Mouse (Mus musculus): ENCODE measurements around the gene Fbxo22.
"Not testable (repeated sequence)": the region's sequence is repeated elsewhere in the genome, so short reads cannot be mapped to it uniquely, and the experiment has no call there.

The Fbxo22 gene

DNA sequence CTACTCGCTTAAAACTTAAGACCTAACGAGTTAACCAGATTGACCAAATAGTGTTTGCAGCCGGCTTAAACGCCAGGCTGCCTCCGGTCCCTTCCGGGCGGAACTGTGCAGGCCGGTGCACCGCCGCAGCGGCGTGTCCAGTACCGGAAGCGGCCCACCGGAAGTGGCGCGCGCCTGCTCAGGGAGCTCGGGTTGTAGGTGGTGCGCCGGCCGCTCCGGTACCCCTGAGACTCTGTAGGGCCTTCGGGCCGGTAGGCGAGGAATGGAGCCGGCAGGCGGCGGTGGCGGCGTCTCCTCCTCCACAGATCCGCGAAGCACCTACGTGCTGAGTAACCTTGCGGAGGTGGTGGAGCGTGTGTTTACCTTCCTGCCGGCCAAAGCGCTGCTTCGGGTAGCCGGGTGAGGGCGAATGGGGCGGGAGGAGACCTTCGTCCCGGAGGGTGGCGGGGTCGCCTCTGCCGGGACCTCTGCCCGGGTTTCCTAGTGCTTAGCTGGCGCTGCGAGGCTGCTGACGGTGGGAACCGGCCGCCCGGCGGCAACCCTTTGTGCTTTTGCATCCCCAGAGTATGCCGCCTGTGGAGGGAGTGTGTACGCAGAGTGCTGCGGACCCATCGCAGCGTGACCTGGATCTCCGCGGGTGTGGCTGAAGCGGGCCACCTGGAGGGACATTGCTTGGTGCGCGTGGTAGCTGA, at the start of gene Fbxo22:
Fbxo22 (plus strand) TSS at position 136 of the 692 bp plus-strand sequence.
- DNase-seq (ENCODE audit: low spot score in 2 of 2) = peak; percentile 80 to 82

DNA sequence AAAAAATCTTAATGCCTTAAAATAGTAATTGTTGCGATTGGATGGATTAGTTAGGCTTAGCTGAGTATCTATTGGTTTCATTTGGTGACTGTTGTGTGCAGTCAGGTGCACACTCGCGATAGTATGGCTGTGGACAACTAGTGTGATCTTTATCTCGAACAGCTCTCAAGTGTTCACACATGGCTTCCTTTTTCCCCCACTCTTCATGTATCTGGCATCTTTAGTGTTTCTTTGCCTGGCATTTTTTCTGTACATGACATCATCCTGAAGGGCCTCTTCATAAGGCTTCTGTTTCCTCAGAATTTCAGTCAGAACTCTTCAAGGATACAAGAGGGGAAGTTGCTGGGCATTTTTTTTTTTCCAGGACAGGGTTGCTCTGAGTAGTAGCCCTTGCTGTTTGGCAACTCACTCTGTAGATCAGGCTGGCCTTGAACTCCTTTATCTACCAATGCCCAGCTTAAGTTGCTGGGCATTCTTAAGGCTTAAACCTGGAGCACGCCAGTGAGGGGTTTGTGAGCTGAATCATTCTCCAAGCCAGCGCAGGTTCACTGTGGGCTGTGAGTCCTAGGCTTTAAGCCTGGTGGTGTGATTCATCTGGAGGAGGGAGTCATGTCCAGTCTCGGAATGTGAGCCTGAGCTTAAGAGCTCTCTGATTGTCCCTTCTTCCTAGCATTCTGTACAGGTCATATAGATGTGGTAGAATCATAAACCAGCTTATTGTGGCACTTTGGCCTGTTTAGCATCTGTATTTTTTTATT, 37.9 kb upstream of the Fbxo22 start:
- DNase-seq (ENCODE audit: low spot score in 2 of 2) = no peak

DNA sequence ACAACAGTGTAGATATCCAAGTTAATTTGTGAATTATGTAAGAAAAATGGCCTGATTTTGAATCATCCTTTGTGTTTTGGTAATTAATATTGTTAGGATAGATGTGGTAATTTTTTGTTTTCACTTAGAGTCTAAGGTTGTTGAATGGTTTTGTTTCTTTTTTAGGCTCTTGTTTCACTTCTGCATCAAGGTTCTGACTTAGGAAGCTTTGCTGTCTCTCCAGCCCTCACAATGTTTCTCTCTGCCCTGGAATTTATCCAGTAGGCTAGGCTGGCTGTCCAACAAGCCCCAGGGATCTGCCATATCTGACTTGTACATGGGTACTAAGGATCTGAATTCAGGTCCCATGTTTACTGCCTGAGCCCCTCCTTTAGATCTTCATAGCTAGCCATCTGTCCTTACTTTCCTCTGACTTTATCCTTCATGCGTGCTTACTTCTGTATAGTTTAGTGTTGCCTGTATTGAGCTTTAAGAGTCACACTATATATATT, 36.5 kb upstream of the Fbxo22 start:
- no peak for DNase-seq (ENCODE audit: low spot score in 2 of 2)

DNA sequence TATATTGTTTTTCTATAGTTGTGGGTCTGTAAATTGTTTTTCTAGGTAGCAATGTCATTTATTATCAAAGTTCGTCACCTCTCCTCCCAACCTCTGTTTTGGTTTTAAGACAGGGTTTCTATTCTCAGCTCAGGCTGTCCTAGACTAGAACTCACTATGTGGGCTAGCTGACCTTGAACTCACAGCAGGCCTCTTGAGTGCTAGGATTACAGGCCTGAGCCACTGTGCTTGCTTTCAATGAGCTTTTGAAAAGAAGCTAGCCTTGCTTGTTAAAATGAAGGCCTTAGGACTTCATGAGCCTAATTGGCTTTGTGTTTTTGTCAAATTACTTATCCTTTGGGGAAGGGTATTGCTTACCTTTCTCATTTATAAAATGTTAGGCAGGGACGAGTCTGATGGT, 34.5 kb upstream of the Fbxo22 start:
- DNase-seq (ENCODE audit: low spot score in 2 of 2) = no peak

DNA sequence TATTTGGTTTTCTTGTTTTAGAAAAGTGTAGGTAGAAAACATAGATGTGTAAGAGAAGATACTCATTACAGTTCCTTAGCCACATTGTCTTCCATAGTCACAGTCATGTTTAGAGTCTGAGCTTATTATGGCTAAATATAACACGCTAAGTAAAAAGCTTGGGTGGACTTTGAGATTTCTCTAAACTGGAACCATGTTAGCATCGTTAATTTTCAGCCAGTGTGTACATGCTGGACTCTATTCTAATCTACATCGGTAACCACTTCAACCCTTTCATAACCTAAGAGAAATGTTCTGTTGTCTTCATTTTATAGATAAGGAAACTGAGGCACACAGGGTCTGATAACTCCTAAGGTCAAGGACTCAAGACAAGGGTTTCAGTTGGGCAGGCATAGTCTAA, 12.8 kb upstream of the Fbxo22 start:
- no peak for DNase-seq (ENCODE audit: low spot score in 2 of 2)

DNA sequence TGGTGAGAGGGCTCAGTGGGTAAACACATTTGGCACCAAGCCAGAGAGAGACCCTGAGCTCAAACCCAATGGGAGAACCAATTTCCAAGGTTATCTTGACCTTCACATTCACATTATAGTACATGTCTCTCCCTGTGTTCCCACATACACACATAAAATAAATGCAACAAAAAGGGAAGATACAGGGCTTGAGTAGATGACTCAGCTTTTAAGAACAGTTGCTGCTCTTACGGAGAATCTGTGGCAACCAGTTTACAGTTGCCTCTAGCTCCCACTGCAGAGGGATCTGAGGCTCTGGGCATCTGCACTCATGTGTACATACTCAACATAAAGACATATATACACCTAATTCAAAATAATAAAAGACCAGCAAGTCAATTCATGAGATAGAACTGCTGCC, 10.5 kb upstream of the Fbxo22 start:
- DNase-seq (ENCODE audit: low spot score in 2 of 2) = no peak

DNA sequence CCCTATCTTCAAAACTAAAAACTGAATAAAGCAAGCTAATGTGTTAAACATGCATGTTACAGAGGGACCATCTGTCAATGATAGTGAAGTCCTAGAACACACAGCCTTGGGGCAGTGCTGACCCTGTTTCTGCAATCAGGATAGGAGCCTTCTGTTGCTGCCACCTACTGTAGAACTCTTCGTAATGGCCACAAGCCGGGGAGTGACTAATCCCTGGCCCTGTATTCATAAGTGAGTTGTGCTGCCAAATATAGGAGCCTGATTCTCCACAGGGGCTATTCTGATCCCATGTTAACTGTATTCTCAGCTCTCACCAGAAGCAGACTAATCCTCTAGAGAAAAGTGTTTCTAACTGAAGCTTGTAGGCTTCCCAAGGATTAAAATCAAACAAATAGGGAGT, 9.4 kb upstream of the Fbxo22 start:
- peak; percentile 39 to 55 for DNase-seq (ENCODE audit: low spot score in 2 of 2)

DNA sequence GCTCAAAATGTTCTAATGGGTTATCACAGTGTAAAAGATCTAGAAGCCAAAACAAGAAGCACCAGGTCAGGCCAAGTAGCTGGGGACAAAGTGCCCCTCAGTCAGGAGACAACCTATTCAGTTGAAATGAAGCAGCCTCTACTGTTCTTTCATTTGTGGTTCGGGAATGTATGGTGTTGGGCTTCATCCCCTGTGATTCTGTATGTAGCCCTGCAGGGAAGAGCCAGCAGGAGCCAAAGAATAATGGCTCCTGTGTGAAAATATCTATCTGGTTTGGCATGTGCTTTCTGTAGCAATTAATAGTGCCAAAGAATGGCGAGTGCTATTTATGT, 301 bp upstream of the Fbxo22 start:
- peak in 1 of 2 experiments; percentile 33 for DNase-seq (ENCODE audit: low spot score in 2 of 2)

DNA sequence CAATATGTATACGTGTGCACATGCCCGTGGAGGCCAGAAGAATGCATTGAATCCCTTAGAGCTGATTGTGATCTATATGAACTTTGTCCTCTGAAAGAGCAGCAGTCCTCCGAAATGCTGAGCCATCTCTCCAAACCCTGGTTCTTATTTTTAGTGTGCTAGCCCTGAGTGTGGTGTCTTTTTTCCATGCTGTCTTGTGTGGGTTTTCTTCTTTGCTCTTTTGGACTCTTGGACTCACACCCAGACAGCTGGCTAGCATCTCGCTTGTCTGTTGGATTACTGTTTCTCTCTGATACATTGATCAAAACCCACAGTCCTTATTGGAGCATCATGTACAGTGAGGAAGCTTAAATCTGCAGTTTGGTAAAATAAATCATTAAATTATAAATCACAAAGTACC, 2.9 kb downstream of the Fbxo22 start:
- DNase-seq (ENCODE audit: low spot score in 2 of 2) = no peak

DNA sequence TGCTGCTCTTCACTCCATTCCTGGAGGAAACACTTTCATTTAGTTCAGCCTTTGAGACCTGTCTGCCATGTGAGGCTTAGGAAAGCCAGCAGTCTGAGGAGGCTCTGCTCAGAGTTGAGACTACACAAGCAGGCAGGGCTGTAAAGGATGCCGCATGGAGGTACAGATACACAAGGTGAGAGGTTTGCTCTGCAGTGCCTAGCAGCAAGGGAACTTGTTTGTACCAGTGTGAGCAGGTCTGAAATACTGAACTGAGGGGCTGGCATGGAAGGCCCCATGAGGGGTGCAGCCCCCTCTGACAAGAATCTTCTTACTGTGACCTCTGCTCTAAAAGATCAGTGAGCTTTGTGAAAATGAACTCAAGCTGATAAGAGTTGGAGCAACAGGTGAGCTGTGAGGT, 4.7 kb downstream of the Fbxo22 start:
- DNase-seq (ENCODE audit: low spot score in 2 of 2) = no peak

DNA sequence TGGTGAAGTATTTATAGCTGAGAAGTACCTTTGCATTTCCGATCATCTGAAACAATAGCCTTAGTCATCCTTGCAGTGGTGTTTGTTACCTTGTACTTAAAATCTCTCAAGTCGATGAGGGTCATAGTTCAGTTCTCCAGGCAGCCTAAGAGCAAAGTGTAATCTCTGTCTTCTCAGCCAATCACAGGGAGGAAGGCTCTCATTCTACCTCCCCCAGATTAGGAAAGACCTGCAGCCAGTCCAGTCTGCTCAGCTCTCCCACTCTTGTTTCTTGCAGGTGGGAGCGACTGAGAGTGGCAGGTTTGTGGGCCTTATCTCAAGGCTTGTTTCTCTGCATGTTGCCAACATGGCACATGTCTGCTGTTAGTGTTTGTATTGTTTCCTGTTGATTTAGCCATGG, 6.3 kb downstream of the Fbxo22 start:
- no peak for DNase-seq (ENCODE audit: low spot score in 2 of 2)

DNA sequence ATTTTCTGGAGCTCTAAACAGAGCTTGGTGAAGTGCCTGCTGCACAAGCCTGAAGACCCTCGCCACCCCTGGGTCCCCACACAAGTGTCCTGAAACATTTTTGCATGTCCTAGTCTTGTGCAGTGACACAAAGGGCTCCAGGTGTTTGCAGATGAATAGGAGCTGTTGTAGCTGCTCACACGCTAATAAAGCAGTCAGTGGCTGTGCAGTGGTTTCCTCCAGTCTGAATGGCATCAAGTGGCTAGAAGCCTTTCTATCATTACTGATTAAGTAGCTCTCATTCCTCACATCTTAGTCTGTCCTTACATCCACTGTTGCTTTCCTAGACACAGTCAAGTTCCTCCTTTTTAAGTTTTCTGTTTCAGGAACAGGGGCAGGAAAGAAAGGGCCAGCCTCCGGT, 6.9 kb downstream of the Fbxo22 start:
- no peak for DNase-seq (ENCODE audit: low spot score in 2 of 2)

DNA sequence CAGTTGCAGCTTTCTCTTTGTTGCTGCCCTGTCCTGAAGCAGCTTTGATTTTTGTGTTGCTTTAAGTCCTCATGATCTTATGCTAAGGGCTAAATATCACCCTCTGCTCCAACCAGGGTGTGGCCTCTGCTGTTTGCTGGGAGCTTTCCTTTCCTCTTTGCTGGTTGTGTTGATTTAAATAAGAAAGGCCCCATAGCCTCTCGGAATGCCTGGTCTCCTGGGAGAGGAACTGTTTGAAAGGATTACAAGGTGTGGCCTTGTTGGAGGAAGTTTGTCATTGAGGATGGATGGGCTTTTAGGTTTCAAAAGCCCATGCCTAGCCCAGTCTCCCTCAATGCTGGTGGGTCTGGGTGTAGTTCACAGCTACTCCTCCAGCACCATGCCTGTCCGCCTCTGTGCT, 7.4 kb downstream of the Fbxo22 start:
- DNase-seq (ENCODE audit: low spot score in 2 of 2) = no peak

DNA sequence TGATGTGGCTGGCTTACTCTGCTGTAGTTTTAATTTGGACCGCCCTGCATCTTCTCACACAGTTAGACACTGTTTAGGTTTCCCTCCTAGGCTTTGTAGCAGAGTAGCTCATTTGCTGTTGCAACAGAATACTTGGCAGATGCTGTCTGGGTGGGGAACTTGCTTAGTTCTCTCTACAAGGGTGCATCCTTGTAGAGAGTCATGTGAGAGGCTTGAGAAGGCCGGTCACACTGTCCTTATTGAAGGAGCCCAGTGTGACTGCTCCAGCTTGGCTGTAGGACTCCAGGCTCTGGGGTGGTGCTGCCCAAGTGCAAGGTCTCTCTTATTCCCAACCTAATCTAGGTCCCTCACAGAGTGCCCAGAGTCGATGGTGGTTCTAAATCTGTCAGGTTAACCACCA, 8.7 kb downstream of the Fbxo22 start:
- DNase-seq (ENCODE audit: low spot score in 2 of 2) = no peak

DNA sequence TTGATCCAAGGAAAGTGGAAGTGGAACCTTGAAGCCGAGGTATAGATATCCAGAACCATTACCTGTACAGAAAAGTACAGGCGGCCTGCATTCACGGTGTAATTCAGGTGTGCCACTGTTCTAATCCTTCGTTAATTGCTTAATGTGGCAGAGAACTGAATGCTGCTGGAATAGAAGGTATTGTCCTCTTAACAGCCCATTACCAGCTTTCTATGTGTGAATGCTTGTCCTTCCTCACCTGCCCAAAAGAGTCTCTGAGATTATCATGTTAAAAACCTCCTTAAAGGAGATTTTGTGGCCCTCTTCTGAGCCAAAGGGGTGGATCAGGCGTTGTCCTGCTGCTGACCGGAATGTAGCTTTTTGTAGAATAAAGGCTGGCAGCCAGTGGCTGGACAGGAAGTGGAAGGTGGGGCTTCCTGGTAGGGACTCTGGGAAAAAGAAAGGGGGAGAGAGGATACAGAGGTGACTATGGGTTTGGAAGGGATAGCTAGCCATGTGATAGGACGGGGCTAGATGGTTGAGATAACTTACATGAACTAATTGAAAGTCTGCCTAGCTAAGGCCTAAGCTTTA, 16.5 kb downstream of the Fbxo22 start:
- no peak for DNase-seq (ENCODE audit: low spot score in 2 of 2)

DNA sequence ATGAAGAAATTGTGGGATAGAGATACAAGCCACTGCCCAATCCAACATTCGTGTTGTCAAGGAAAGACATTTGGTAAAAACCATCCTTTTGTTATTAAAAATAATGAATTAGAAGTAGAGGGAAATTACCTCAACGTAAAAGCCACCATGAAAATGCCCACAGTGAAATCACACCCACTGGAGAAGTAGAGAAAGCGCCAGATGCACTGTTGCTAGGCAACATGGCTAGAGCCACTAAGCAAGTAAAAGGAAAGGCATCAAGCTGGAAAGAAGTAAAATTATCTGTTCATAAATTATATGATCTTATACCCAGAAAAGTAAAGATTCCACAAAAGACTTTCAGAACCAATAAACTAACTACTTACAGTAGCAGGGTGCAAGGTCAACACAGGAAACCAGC, 17.5 kb downstream of the Fbxo22 start:
- peak; percentile 41 to 46 for DNase-seq (ENCODE audit: low spot score in 2 of 2)

DNA sequence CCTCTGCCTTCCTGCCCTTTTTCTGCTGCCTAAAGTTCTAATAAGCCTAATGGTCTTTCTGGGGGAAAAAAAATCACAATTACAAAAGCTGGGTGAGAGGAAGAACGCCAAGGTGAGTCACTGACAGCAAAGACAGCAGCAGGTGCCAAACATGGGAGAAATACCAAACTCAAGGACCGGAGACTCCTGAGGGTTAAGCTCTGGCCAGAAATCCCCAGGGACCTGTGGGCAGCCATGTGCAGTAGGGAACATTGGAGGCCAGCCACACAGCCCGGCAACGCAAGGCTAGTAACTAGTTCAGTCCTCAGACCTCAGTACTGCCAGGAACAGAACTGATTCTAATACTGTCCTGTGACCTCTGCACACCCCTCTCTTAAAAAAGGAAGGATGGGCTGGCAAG, 19.4 kb downstream of the Fbxo22 start:
- no peak for DNase-seq (ENCODE audit: low spot score in 2 of 2)

DNA sequence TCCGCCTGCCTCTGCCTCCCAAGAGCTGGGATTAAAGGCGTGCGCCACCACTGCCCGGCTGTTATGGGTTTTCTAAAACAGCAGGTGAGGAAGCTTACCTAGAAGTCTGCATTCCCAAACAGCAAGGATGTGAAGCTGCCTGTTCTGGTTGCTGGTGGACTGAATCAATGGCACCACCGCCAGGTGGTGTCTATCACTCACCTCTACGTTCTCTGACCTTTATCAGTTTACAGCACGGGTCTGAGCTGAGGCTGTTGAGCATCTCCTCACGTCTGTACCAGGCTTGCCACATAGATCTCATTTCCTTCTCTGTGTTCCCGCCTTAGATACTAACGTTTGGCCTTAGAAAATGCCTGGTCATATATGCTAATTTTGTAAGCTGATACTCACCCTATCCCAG, 20.3 kb downstream of the Fbxo22 start:
- no peak for DNase-seq (ENCODE audit: low spot score in 2 of 2)

DNA sequence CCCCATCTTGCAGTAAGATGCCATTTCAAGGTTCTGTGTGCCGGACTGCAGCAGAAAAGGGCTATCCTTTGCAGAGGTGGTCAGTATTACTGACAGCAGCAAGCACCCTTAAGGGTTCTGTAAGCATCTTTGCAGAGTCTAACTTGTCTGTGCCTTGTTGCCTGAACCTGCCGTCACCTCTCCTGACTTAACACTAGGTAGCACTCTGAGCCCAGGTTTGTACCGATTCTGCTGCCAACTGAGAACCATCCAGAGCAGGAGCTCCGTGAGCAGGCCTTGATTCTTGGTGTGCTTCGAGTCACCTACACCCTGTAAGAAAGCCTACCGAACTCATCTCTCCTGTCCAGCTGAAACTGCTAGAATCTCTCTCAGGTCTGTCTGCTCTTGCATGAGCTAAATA, 22.8 kb downstream of the Fbxo22 start:
- DNase-seq (ENCODE audit: low spot score in 2 of 2) = peak in 1 of 2 experiments; percentile 21

DNA sequence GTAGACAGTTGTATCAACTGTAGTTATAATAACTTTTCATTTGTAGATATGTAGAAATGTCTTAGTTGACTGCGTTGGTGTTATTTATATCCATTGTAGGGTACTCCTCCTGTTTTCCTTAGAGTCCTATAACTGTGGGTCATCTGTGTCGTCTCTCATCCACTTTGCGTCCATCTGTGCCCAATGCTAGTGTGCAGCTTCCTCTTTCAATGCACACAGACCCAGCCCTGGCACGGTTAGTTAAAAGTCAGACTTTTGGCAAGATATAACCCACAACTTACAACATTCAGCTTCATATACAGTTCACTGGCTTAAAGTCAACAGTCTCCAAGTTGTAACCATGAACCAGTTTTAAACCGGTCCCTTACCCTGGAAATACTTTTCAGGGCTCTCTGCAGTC, 23.4 kb downstream of the Fbxo22 start:
- DNase-seq (ENCODE audit: low spot score in 2 of 2) = no peak

DNA sequence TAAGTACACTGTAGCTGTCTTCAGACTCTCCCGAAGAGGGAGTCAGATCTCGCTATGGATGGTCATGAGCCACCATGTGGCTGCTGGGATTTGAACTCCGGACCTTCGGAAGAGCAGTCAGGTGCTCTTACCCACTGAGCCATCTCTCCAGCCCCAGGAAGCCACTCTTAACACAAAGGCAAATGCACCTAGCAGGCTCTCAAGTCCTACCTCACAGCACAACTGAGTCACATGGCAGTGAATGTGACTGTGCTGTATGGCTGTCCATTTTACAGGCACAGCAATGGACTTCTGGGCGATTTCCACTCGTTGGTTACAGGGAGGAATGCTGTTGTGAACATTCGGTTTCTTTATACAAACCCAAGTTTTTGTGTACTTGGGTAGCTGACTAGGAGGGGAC, 23.9 kb downstream of the Fbxo22 start:
- DNase-seq (ENCODE audit: low spot score in 2 of 2) = no peak

DNA sequence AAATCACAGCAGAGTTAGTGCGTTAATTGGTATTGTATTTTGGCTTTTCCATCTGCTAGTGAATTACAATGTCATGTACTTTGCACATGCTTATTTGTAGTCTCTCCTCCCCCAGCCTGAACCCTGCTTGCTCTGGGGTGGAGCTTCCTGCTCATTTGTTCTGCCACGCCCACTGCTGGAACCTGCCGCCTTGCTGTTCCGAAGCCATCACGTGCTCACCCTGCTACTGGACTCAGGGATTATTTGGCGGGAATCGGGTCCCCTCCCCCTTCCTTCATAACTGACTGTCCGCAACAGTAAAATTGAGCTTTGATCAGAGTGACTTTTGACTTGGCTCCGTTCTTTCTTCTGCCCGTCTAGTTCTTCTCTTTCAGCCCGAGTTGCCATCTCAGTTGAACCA, 24.4 kb downstream of the Fbxo22 start:
- not testable (repeated sequence) for DNase-seq (ENCODE audit: low spot score in 2 of 2)
